Mouse (Mus musculus) testis, adult 10 weeks (tissue): Measurements from ENCODE around the gene Mup14. TPM values are rescaled to one million over a fixed set of nuclear protein-coding genes. Genes with fewer than 3 reads are reported as not detected.

Source experiments
- polyA plus RNA-seq: library from polyadenylated mRNA; stranded (reverse); fragments of 350-450 nt; fragmentation: Illumina TruSeq; extraction: RNeasy Lipid Tissue Mini Kit (QIAGEN cat#74804); gene quantifications from one replicate; pipeline ENCODE4 v1.2.3, GENCODE M21; 2014; ENCODE audit warnings: low read depth, low replicate concordance

The Mup14 gene
- 0.67 TPM for polyA plus RNA-seq

GRCm38 (mm10) chr4:61303900-61304299, at the start of gene Mup14:
Gene Mup14 (minus strand): TSS chr4:61304000.

Other genes with a start within 250 kb of the Mup14 start
- gene Mup13, start 75.7 kb downstream of the Mup14 start, polyA plus RNA-seq, result not detected
- gene Mup15, start 135.7 kb upstream of the Mup14 start, polyA plus RNA-seq, result not detected
- not detected for gene Mup16, start 215.5 kb upstream of the Mup14 start, polyA plus RNA-seq